Mouse (Mus musculus) limb, embryonic 15.5 days (tissue): Measurements from ENCODE around the gene Slc16a5. TPM values are rescaled to one million over a fixed set of nuclear protein-coding genes. Genes with fewer than 3 reads are reported as not detected.
"Not testable (repeated sequence)": the region's sequence is repeated elsewhere in the genome, so short reads cannot be mapped to it uniquely, and the experiment has no call there.

Experiments used
- ATAC-seq: fragments of 200-750 bp; cut with Nextera tagmentation; 2 replicates; pipeline ENCODE4 v1.8.0; 2017; ENCODE audit warnings: low read depth, moderate TSS enrichment; ENCODE audit not compliant: insufficient number of reproducible peaks, low FRiP score, low TSS enrichment
- H3K27ac ChIP-seq: fragments of 300-500 bp; sonication (generic); 2 replicates; pipeline ENCODE4 v1.5.1; 2015; ENCODE audit warnings: moderate library complexity, mild to moderate bottlenecking, inconsistent platforms
- H3K27me3 ChIP-seq: fragments of 300-500 bp; sonication (generic); 2 replicates; pipeline ENCODE4 v1.6.1; 2015; ENCODE audit warnings: inconsistent platforms
- H3K36me3 ChIP-seq: fragments of 300-500 bp; sonication (generic); 2 replicates; pipeline ENCODE4 v1.6.1; 2015; ENCODE audit warnings: inconsistent platforms
- H3K4me1 ChIP-seq: fragments of 300-500 bp; sonication (generic); 2 replicates; pipeline ENCODE4 v1.6.1; 2015; ENCODE audit warnings: inconsistent platforms
- H3K4me2 ChIP-seq: fragments of 300-500 bp; sonication (generic); 2 replicates; pipeline ENCODE4 v1.6.1; 2015; ENCODE audit warnings: mild to moderate bottlenecking, inconsistent platforms
- H3K4me3 ChIP-seq: fragments of 300-500 bp; sonication (generic); 2 replicates; pipeline ENCODE4 v1.5.1; 2015; ENCODE audit warnings: mild to moderate bottlenecking, inconsistent platforms
- H3K9ac ChIP-seq: fragments of 300-500 bp; sonication (generic); 2 replicates; pipeline ENCODE4 v1.6.1; 2015; ENCODE audit warnings: inconsistent platforms
- H3K9me3 ChIP-seq: fragments of 300-500 bp; sonication (generic); 2 replicates; pipeline ENCODE4 v1.6.1; 2016; ENCODE audit warnings: inconsistent platforms
- WGBS: fragments of 180-500 bp; shearing (Covaris S2); methylation state at CpG from one replicate; pipeline ENCODE4 v1.1.7; 2015; 5-methylcytosine and 5-hydroxymethylcytosine counted together
- polyA plus RNA-seq: library from polyadenylated mRNA; unstranded; fragments of >200 nt; fragmentation: Nextera tagmentation; extraction: Ambion mirVana; gene quantifications from 2 replicates; pipeline ENCODE4 v1.2.1, GENCODE M21; 2015

The Slc16a5 gene
- polyA plus RNA-seq, 1 experiment from 2014 or later, result not detected

DNA sequence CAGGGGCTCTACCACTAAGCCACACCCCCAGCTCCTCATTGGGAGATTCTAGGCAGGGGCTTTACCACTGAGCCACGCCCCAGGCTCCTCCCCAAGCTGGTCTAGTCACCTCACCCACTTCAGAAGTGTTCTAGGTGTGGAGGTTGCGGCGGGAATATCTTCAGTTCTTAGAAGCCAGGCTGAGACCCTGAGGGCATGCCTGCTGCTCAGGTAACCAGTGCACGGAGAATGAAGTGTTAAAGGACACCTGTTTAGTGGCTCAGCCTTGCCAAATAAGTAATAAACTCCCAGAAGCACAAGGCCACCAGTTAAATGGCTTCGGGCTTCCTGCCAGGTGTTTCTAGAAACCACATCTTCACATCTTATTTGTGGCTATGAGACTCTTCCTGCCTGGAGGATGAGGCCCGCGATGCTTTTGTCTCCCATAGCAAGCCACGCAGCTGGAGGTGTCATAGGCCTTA is 10.5 kb upstream of the Slc16a5 start:
- no peak overlapping the region for H3K9ac ChIP-seq
- no peaks in the 10 kb centered on the region for H3K9me3 ChIP-seq
- WGBS, result 63% methylated on average over 8 of the region's 8 CpGs
- no peak overlapping the region for H3K27ac ChIP-seq
- H3K36me3 ChIP-seq, result no peaks in the 10 kb centered on the region
- no peak for ATAC-seq
- H3K4me3 ChIP-seq, result no peak overlapping the region
- H3K4me1 ChIP-seq, result no peaks in the 10 kb centered on the region
- no peak overlapping the region for H3K4me2 ChIP-seq
- H3K27me3 ChIP-seq, result no peaks in the 10 kb centered on the region

DNA sequence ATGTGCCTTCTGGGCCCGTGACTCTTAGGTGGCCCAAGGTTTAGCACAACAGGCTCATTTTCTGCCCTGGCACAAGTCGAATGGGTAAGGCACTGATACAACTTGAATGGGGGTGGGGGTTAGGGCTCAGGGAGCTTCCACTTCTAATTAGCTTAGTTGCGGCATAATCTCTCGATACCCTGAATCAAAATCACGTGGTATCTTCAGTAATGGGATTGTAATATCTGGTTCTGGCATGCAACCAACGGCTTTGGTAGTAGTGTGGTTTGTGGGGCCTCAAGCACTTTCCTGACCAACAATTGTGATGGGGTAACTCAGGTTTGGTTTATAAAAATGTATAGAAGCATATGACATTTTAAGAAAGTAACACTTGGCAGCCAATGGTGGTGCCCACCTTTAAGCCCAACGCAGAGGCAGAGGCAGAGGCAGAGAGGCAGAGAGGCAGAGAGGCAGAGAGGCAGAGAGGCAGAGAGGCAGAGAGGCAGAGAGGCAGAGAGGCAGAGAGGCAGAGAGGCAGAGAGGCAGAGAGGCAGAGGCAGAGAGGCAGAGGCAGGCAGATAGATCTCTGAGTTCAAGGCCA is 9.9 kb upstream of the Slc16a5 start:
- no peak for ATAC-seq
- Histone ChIP-seq H3K9ac (no peak overlapping the region), H3K4me3 (no peak overlapping the region), H3K4me2 (no peak overlapping the region), H3K4me1 (peaks cover 2% of the 10 kb centered on the region; the same call in 1 of the 2 replicates), H3K27ac (no peak overlapping the region), H3K27me3 (no peaks in the 10 kb centered on the region), H3K9me3 (no peaks in the 10 kb centered on the region), H3K36me3 (no peaks in the 10 kb centered on the region)
- WGBS, result 75% methylated on average over 7 of the region's 7 CpGs

DNA sequence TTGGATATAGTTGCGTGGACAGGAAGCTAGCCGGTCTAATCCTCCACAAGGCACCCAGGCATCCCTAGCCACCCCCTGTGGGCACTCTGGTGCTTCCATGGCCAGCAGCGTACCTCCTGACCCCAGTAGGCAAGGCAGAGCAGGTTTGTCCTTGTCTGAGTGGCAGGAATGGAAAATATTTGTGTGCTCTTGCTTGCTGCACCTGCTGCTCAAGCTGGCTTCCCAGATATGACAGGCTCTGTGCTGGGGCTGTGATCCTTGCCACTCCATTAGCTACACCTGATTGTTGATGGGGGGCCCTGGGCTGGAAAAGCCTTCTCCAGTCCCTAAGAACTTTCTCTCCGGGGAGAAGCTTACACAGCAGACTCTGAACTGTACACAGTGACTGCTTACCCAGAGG is 9.0 kb upstream of the Slc16a5 start:
- no peaks in the 10 kb centered on the region for H3K9me3 ChIP-seq
- no peak for ATAC-seq
- H3K4me2 ChIP-seq, result no peak overlapping the region
- no peaks in the 10 kb centered on the region for H3K36me3 ChIP-seq
- H3K4me3 ChIP-seq, result no peak overlapping the region
- H3K27me3 ChIP-seq, result no peaks in the 10 kb centered on the region
- no peak overlapping the region for H3K27ac ChIP-seq
- 69% methylated on average over 4 of the region's 4 CpGs for WGBS
- peaks cover 5% of the 10 kb centered on the region; the same call in 1 of the 2 replicates for H3K4me1 ChIP-seq
- no peak overlapping the region for H3K9ac ChIP-seq

DNA sequence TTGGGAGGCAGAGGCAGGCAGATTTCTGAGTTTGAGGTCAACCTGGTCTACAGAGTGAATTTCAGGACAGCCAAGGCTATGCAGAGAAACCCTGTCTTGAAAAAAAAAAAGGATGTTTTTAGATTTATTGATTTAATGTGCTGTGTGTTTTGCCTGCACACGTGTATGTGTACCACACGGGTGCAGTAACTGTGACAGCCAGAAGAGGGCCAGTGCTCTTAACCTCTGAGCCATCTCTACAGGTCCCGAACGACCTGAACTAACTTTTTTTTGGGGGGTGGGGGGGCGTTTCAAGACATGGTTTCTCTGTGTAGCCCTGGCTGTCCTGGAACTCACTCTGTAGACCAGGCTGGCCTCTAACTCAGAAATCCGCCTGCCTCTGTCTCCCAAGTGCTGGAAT is 7.5 kb upstream of the Slc16a5 start:
- not testable (repeated sequence) for H3K4me1 ChIP-seq, ATAC-seq, H3K36me3 ChIP-seq, H3K4me3 ChIP-seq, H3K27ac ChIP-seq, H3K27me3 ChIP-seq, H3K4me2 ChIP-seq, H3K9ac ChIP-seq, H3K9me3 ChIP-seq
- WGBS, result 87% methylated on average over 6 of the region's 6 CpGs

DNA sequence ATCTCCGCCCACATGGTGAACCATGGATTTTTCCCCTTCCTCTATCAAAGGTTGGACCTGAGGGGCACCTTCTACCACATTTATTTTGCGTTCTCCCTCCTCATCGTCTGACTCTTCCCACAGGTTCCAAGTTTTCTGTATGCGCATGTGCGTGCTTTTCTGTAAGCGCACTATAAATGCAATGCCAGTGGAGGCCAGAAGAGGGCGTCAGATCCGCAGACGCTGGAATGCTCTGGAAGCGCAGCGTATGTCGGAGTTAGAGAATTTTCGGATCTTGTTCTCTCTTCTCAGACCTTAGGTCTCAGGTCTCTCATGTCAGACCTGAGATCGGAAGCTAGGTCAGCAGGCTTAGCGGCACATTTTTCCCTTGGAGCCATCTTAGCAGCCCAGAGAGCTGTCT is 6.7 kb upstream of the Slc16a5 start:
- Histone ChIP-seq H3K4me2 (no peak overlapping the region), H3K27ac (no peak overlapping the region), H3K36me3 (no peaks in the 10 kb centered on the region), H3K27me3 (no peaks in the 10 kb centered on the region), H3K9ac (no peak overlapping the region), H3K4me3 (no peak overlapping the region), H3K4me1 (peaks cover 5% of the 10 kb centered on the region; the same call in 1 of the 2 replicates), H3K9me3 (no peaks in the 10 kb centered on the region)
- ATAC-seq, result no peak
- 84% methylated on average over 15 of the region's 15 CpGs for WGBS

DNA sequence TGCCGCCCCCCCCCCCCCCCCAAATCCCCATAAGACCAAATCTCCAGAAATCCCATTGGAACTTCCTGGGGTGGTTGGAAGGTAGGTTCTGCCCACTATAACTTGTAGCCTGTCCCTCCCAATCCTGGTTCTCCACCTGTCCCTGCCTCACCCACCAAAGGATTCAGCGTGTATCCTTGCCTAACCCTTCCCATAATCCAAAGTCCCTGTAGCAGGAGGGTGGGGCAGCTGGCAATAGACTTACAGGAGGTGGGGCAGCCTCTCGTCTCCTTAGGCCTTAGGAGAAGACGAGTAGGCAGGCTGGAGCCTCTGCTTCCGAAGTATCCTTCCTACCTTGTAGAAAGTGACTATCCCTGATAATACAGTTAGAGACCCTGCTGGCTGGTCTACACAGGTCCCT is 6.1 kb upstream of the Slc16a5 start:
- no peaks in the 10 kb centered on the region for H3K36me3 ChIP-seq
- ATAC-seq, result no peak
- no peaks in the 10 kb centered on the region for H3K27me3 ChIP-seq
- H3K27ac ChIP-seq, result no peak overlapping the region
- H3K4me1 ChIP-seq, result peaks cover 5% of the 10 kb centered on the region; the same call in 1 of the 2 replicates
- H3K9me3 ChIP-seq, result no peaks in the 10 kb centered on the region
- WGBS, result 83% methylated on average over 5 of the region's 5 CpGs
- no peak overlapping the region for H3K4me3 ChIP-seq
- no peak overlapping the region for H3K4me2 ChIP-seq
- H3K9ac ChIP-seq, result no peak overlapping the region

DNA sequence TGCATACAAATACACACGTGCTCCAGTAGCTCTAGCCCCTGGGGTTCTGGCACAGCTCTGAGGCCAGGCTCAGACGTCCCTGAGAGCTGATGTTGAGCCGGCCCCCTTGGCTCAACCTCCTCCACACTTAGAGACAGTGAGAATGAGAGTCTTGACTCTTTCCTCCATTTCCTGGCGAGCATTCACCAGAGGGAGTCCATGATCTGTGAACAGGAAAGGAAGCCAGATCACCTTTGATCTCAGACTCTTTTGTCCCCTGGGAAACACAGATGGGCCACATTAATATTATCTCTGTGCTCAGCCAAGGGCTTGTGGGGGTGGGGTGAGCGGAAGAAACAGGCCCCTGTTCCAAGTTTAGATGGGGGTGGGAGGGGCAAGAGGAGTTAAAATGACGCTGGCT is 4.9 kb upstream of the Slc16a5 start:
- H3K9ac ChIP-seq, result no peak overlapping the region
- 29% methylated on average over 6 of the region's 6 CpGs for WGBS
- no peaks in the 10 kb centered on the region for H3K9me3 ChIP-seq
- H3K36me3 ChIP-seq, result no peaks in the 10 kb centered on the region
- ATAC-seq, result no peak
- H3K4me1 ChIP-seq, result peaks cover 5% of the 10 kb centered on the region; the same call in 1 of the 2 replicates
- no peak overlapping the region for H3K4me3 ChIP-seq
- no peak overlapping the region for H3K27ac ChIP-seq
- no peak overlapping the region for H3K4me2 ChIP-seq
- no peaks in the 10 kb centered on the region for H3K27me3 ChIP-seq

DNA sequence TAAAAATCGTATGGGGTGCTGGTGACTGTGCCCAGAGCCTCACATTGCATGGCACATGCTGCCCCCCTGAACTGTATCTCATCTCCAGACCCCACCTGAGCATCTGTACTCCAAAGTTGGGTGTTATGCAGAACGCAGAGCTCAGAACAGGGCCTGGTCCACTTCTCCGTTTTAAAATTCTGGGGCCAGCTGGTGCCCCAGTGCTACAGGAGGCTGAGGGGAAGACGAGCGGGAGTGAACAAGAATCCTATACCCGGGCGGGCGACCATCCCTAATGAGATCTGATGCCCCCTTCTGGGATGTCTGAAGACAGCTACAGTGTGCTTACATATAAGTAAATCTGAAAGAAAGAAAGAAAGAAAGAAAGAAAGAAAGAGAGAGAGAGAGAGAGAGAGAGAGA is 1.3 kb upstream of the Slc16a5 start:
- Histone ChIP-seq H3K9ac (no peak overlapping the region), H3K36me3 (no peaks in the 10 kb centered on the region), H3K9me3 (no peaks in the 10 kb centered on the region), H3K4me3 (no peak overlapping the region), H3K4me2 (no peak overlapping the region), H3K27me3 (no peaks in the 10 kb centered on the region), H3K27ac (no peak overlapping the region), H3K4me1 (peaks cover 5% of the 10 kb centered on the region; the same call in 1 of the 2 replicates)
- 21% methylated on average over 8 of the region's 8 CpGs for WGBS
- no peak for ATAC-seq

DNA sequence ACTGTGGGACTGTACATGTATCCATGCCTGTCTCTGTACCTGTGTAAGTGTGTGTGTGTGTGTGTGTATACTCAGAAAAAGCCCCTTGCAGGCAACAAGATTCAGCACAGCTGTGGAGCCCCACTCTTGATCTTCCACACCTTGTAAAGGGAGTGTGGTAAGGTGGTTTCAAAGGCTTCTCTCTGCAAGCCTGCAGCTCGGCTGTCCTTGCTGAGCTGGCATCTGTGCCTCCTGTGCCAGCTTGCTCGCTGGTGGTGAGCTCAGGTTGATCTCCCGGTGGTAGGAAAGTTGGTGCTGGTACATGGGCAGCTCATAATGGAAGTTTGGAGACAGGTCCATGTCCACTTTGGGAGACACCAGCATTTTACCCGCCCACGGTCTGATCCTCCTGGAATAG is 430 bp upstream of the Slc16a5 start:
- ATAC-seq, result no peak
- Histone ChIP-seq H3K4me3 (no peak overlapping the region), H3K9me3 (no peaks in the 10 kb centered on the region), H3K4me1 (peaks cover 5% of the 10 kb centered on the region; the same call in 1 of the 2 replicates), H3K9ac (no peak overlapping the region), H3K27me3 (no peaks in the 10 kb centered on the region), H3K36me3 (no peaks in the 10 kb centered on the region), H3K27ac (no peak overlapping the region), H3K4me2 (no peak overlapping the region)
- WGBS, result 66% methylated on average over 5 of the region's 5 CpGs

DNA sequence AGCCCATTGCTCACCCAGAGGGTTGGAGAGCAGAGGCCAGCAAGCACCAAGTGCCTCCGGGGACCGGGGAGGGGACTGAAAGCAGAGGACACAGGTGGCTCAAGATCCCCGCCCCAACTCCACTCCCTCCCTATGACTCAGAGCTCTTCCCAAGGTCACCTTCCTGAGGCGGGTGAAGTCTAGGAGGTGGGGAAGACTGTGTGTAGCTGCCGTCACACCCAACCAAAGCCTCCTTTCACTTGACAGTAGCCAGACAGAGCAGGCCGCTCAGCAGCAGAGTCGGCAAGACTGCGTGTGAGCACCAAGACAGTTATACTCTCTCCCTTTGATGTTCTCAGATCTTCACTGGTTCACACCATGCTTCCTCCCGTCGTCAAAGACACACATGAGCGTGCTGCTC is 1.1 kb downstream of the Slc16a5 start:
- no peaks in the 10 kb centered on the region for H3K36me3 ChIP-seq
- no peak overlapping the region for H3K4me3 ChIP-seq
- no peak overlapping the region for H3K27ac ChIP-seq
- H3K4me2 ChIP-seq, result no peak overlapping the region
- WGBS, result 53% methylated on average over 11 of the region's 11 CpGs
- H3K4me1 ChIP-seq, result 0 out of 2 replicates have a peak, but pooled peaks cover 5% of the 10 kb centered on the region
- no peak for ATAC-seq
- H3K9ac ChIP-seq, result no peak overlapping the region
- H3K27me3 ChIP-seq, result no peaks in the 10 kb centered on the region
- H3K9me3 ChIP-seq, result no peaks in the 10 kb centered on the region

DNA sequence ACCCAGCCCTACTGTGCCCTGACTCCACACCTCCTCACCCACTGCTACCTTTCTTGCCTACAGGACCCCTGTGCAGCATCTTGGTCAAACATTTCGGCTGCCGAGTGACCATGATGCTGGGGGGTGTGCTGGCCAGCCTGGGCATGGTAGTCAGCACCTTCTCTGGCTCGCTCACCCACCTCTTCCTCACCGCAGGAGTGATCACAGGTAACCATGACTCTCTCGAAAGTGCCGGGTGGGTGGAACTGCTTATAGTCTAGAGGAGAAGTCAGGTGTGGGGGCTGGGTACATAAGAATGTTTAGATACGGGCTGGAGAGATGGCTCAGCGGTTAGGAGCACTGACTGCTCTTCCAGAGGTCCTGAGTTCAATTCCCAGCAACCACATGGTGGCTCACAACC is 2.6 kb downstream of the Slc16a5 start:
- H3K4me1 ChIP-seq, result 0 out of 2 replicates have a peak, but pooled peaks cover 5% of the 10 kb centered on the region
- H3K4me2 ChIP-seq, result no peak overlapping the region
- 87% methylated on average over 8 of the region's 8 CpGs for WGBS

DNA sequence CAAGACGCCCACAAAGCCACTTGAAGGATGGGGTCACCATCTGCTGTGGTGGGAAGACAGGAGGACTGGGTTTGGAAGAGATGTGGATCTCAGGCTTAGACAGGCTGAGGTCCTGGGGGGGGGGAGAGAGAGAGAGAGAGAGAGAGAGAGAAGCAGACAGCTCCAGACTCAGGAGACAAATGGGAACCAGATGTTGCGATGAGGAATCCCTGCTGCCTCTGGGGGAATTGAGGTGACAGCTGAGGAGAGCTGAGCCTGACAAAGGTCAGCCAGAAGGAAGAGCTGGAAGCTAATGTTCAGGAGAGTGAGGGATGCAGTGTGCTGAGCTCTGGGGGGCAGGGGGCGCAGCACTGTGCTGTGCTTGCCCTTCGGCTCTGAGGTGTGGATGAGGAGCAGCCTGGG is 4.9 kb downstream of the Slc16a5 start:
- 0 out of 2 replicates have a peak, but pooled peaks cover 5% of the 10 kb centered on the region for H3K4me1 ChIP-seq
- H3K27ac ChIP-seq, result no peak overlapping the region
- no peaks in the 10 kb centered on the region for H3K27me3 ChIP-seq
- no peak overlapping the region for H3K9ac ChIP-seq
- ATAC-seq, result no peak
- no peaks in the 10 kb centered on the region for H3K36me3 ChIP-seq
- 11% methylated on average over 4 of the region's 4 CpGs for WGBS
- no peak overlapping the region for H3K4me3 ChIP-seq
- H3K9me3 ChIP-seq, result no peaks in the 10 kb centered on the region
- H3K4me2 ChIP-seq, result no peak overlapping the region

More for the DNA sequence above, 2.6 kb downstream of the Slc16a5 start:
- no peak for ATAC-seq
- H3K27ac ChIP-seq, result no peak overlapping the region
- H3K36me3 ChIP-seq, result no peaks in the 10 kb centered on the region
- H3K27me3 ChIP-seq, result no peaks in the 10 kb centered on the region
- H3K9ac ChIP-seq, result no peak overlapping the region
- H3K9me3 ChIP-seq, result no peaks in the 10 kb centered on the region
- H3K4me3 ChIP-seq, result no peak overlapping the region

DNA sequence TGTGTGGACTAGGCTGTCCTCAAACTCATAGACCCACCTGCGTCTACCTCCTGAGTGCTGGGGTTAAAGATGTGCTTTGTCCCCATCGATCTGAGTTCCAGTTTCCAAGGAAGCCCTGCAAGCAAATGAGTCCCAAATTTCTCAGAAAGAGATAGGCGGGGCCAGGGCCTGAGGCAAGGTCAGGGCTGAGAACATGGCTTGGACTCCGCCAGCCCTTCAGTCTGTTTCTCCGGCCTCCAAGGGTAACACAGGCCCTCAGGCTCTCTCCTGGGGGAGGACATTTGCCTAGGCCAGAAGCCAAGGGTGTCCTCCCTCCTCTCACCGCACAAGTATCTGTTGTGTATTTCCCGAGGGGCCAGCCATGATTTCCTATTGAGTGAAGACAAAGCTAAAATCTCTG is 9.9 kb downstream of the Slc16a5 start:
- Histone ChIP-seq H3K9ac (no peak overlapping the region), H3K4me3 (no peak overlapping the region), H3K27ac (no peak overlapping the region), H3K9me3 (no peaks in the 10 kb centered on the region), H3K36me3 (no peaks in the 10 kb centered on the region), H3K4me2 (no peak overlapping the region), H3K27me3 (no peaks in the 10 kb centered on the region), H3K4me1 (peaks cover 25% of the 10 kb centered on the region)
- WGBS, result 78% methylated on average over 7 of the region's 7 CpGs
- no peak for ATAC-seq
